Mouse (Mus musculus) left cerebral cortex, adult 11 months (tissue): ENCODE data around the gene Foxg1.

Experiments
- DNase-seq: peaks from one replicate; pipeline ENCODE4 v3.0.0; 2022; ENCODE audit warnings: low spot score

Gene Foxg1

DNA sequence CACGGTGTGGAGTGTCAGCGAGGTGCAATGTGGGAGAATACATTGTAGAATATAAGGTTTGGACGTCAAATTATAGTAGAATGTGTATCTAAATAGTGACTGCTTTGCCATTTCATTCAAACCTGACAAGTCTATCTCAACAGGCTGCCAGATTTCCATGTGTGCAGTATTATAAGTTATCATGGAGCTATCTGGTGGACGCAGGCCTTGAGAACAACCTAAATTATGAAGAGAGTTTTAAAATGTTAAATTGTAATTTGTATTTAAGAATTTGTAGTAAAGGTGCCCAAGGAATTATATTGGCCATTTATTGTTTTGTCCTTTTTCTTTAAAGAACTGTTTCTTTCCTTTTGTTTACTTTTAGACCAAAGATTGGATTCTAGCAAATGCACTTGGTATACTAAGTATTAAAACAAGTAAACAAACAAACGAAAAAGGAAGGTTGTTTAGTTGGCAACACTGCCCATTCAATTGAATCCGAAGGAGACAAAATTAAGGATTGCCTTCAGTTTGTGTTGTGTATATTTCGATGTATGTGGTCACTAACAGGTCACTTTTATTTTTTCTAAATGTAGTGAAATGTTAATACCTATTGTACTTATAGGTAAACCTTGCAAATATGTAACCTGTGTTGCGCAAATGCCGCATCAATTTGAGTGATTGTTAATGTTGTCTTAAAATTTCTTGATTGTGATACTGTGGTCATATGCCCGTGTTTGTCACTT, 3.8 kb downstream of the Foxg1 start:
- no peak for DNase-seq

DNA sequence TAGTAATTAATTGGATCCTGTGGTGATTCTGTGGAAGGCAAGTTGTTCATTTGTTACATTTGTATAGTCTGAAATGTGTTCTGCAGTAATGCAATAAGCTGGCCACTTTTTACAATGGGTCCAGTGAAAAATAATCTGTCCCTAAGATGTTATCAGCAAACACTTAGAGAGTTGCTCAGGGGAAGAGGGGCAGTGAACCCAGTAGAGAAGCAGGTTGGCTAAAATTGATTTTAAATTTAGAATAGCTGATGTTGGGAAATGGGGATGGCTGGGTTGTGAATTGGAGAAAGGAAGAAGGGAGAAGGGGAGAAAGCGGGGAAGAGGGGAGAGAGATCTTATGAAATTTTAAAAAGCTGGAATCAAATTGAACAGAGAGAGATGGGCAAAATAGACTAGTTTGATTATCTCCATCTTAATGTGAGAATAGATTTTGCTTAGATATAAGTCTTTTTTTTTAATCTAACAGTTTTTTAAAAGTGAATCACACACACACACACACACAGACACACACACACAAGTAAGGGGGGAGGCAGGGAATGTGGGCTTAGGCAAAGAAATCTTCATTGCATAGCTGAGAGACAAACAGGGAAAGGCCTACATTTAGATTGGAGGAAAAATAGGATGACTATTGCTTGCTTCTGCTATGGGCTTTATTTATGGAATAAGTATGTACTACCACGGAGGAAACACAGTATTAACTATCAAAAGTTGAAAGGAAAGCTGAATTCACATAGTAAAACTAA, 5.6 kb downstream of the Foxg1 start:
- DNase-seq, result no peak

DNA sequence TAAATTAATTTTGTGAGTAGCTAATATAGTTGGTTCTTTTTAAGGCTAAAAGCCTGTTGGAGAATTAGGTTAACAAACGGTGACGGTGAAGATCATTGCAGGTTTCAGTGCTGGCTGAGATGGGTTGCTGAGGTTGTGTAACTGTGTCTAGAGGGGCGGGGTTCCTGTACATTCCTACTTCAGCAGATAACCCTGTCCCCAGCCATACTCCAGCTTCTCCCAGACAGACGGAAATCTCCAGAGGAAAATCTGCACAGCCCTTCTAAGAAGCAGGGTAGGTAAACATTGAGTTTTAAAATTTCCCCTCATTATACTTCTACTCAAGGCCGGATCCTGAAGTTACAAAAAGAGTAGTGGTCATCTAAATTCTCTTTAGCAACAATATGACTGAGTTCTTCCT, 7.2 kb downstream of the Foxg1 start:
- DNase-seq, result no peak

DNA sequence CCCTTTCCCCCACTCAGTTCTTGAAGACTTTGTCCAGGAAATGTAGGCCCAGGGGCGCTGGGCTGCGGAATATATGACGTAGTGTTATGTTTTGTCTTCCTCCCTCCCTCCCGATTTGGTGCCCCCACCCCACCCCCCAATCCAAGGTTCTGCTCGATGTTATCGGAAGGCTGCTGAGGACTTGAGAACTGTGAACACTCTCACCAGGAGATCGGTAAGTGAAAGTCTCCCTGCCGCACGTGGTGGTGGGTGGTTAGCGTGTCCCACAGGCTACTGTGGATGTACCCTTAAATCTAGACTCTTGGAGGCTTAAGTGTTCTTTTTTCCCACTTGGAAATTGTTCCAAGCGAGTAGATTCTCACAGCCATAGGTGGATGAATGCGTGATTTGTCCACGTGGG, 7.8 kb downstream of the Foxg1 start:
- no peak for DNase-seq

DNA sequence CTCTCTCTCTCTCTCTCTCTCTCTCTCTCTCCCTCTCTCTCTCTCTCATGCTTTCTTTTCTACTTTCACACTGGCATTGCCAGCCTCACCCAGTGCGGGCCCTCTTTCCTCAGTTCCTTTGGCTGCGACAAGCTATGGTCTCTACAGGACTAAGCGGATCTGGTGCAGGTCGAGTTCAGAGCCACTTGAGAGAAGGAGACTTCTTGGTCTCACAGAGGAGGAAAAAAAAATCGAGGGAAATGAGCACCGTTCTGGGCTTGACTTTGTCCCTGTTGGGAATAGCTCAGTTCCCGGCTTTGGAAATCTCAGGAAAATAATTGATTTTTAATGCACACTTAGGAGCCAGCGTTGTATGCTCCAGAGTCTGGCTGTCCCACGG, 8.5 kb downstream of the Foxg1 start:
- no peak for DNase-seq

DNA sequence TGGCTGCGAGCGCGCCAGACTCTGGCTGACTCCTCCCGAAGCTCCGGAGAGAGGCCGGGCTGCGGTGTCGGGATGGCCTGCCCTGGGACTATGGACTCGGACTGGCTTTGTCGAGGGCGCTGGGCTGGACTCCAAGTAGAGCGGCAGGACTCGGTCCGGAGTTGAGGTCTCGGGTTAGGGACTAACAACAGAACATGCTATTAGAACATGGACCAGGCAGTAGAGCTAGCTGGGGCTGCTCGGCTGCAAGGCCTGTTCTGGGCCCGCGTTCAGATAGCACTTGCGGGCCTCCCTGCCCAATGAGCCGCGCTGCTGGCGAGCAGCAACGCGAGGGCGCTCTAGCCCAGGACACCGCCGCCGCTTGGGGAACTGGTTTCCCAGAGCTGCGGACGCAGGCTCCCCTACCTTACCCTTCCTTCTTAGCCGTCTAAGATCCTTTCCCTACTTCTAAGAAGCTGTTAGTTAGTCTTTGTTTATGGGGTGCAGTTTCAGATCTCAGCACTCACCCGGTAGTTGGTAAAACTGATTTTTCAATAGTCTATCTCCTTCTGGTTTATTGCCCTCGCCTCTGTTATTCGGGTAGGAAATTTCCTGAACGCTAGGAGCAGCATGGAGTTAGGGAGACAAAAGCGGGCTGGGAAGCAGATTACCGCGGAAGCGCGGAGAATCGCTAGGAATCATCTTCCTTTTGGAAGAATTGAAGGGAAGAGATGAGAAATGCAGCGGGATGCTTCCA, 9.0 kb downstream of the Foxg1 start:
- no peak for DNase-seq

DNA sequence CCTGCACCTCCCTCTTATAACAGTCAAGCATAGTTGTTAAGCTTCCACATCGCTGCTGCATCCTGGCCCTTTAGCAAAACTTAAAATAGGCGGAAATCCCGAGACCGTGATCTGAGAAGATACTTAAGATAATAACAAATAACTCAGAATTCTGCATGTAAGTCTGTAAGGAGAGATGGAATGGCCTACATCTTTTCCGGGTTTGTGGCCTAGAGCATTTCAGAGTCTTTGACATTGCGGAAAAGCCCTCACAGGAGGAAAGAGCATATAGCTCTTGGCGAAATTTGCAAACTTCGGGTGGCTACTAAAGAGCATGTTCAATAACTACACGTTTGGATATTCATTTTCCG, 9.6 kb downstream of the Foxg1 start:
- DNase-seq, result no peak

DNA sequence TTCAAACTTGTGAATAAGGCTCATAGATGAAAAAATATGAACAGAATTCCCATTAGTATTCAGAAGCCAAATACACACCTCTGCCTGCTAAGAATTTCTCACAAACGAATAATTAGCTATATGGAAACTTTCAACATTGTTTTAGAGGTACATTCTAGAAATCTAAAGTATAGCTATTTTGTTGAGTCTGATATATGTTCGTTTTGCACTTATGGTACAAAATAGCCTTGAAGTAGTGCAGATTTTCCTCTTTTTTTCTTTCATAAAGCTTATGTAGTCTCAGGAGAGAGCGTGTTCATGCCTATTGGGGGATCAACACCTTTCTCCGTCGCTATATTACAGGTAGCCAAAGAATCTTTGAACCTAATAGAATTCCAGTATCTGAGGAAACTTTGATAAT, 10.4 kb downstream of the Foxg1 start:
- no peak for DNase-seq

DNA sequence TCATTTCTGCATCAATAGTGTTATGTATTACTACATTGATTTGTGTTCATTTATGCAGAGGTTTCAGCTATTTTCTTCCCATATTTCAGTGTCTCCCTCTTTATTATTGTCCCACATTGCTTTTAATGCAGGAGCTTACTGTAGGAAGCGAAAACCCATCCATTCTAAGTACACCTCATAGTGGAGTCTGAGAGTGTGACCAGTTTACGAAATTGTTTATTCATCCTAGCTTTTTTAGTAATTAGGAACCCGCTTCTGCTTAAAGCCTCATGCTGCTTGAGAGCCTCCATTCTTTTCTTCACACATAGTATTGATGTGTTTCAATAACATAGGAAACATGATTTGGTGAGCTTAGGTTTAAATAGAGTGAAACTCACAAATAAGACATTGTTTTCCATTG, 11.2 kb downstream of the Foxg1 start:
- no peak for DNase-seq

DNA sequence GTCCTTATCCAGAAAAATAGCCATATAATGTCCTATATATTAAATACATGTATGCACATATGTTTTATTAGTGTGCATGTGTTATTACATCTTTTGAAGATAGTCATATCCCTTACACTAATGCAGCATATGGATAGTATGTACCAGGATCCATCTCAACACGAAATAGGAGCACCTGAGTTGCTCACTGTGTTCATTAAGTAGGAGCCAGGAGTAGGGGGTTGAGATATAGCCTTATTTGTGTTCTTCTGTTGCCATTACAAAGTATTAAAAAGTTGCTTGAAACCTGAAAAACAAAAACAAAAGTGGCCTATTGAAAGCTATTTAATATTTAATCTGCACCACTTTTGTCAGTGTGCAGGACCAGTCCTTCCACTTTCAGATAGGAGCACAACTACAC, 11.7 kb downstream of the Foxg1 start:
- DNase-seq, result no peak

DNA sequence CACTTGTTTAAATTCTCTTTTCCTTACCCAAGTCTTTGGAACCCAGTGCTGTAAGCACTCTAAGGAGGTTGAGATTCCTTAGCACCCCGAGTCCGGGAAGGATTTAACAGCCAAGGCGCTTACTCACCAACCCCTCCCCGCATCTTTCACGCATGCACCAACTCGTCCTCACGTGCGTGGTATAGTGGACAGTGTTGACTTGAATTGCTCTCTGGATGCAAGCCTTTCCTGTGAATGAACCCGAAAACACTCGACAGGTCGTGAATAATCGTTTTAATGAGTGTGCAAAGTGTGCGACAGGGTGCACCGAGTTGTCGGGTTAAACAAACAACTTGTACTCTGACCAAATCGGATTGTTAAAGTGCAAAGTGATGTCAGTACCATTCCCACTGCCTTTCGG, 12.4 kb downstream of the Foxg1 start:
- no peak for DNase-seq

DNA sequence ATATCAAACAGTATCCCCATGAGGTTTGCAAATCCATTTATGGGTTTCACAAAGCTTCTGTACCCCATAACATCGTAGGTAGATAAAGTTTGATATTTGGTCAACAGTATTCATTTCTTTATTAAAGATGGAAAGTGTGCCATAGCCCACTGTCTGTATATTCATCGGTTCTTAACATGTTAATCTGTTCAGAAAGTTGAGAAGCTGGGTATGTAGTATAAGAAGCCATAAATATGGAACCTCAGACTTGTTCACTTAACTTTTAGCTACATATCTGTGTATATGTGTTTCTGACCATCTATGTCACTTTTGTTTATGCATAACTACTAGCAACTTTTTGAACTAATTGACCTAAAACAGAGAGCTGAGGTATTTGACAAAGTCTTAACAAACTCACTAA, 13.5 kb downstream of the Foxg1 start:
- no peak for DNase-seq

DNA sequence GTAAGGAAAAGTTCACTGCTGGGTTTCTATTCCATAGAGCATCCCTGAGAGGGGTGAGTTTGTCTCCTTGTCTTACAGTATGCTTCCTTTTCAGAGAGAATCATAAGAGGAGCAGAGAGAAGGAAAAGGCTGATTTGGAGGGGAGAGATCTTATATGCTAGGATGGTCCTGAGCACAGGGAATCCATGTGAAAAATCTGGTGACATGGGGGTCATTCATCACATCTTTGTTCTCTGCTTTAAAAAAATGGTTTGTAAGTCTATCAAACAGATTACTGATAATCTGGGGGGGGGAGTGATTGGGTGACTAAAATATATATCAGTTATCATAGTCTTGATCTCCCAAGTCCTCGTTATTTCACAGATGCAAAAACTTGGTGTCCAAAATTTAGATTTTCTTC, 14.3 kb downstream of the Foxg1 start:
- no peak for DNase-seq

DNA sequence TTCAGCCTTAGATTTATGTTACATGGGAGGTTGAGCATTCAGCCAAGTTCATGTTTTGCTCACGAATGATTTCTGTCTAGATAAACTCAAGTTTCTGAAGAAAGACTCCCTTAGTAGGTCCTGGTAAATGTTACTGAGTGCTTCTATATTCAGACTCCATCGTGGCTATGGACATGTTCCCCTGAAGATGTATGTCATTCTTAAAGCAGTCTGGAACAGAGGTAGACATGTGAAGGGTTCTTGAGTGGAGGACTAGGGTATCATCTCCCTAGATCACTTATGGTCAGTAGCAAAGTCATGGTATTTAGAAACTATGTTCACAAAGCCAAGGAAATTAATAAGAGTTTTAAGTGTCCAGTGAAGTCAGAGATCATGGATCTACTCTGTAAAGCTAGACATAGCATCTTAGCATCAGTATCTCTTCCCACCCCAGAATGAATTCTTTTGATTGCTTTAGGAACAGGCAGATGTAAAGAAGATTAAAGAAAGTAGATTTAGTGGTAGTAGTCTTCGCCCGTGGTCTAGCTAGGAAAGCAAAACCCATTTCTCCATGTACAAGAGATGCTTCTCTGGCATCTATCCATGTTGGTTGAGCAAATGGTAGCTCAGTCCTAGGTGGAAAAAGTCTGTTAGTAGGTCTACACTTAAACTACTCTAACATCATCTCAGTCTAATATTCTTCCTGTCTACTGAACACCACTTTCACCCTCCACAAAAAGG, 15.1 kb downstream of the Foxg1 start:
- DNase-seq, result no peak

DNA sequence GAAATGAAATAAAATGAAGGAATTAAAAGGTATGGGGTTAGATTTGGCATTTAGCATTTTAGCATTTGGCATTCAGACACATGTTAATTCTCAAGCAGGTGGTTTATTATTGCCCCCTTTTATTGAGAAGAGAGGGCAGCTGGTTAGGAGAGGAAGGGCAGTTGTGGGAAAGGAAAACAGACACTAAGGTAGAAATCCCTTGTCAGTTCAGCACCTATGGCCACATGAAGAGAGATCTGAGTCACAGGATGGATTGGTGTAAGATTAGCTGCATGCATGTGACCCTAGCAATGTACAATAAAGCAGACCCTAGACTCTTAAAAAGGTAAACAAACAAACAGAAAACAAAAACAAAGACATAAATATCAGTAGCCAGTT, 15.7 kb downstream of the Foxg1 start:
- DNase-seq, result no peak

DNA sequence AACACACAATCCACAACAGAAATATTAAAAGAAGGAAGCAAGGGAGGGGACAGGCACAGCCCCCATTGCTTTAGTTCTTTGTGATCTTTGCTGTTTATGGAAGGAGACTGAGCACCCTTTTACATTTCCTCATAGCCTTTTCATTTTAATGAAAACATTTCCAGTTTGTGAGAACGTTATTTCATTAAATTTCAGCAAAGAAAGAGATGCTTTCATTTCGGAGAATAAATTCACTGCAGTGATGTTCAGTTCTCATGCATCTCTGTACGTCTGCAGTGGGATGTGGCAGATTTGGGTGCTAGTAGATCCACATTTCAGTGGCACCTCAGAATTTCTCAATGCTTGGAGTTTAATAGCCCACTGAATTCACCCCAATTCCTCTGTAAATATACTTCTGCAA, 16.2 kb downstream of the Foxg1 start:
- no peak for DNase-seq

DNA sequence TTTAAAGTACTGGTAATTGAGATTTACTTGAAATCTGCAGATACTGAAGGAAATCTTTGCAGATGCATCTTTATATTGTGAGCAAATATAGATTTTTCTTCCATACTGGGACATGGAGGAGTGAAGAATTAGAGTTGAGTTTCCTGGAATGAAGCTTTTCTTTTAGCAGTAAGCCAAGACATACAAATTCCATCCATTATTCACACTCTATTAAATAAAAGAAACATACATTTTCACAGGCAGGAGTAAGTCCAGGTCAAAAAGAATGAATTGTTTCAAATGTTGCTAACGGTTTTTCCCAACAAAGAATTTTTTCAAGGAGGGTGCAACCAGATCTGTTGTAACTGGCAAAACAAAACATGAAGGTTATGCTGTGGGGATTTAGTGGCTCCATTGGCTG, 17.2 kb downstream of the Foxg1 start:
- DNase-seq, result no peak

DNA sequence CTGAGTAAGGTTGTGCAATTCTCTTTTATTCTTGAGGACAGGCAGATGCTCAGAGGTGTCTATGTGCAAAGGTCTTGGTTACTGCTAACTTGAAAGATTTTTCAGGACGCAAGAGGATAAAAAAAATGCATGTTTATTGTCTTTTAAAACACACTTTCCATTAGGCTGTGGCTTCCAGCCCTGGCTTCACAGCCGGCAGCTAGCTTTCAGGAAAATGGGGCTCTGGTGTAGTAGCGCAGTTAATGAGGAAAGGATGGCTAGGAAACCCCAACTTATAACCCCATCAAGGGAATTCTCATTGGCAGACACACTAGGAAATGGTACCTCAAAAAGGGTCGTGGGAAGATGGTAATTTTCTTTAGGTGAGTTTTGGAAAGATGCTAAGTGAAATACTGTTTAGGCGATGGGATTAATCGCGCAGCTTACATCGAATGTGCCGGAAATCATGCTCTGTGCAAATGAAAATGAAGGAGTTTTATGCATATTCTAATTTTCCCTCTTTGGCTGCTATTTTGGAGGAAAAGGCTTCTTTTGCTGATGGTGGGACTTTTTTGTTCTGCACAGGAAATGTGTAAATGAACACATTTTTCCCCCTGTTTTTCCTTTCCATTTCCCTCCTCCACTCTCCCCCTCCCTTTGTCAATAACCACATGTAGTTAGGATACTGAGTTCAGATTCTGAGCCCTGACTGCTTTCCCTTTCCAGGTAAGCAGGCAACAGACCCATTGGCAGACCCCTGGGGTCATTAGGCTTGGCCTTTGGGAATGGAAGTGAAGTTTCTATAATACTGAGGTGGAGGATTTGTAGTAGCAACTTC, 17.8 kb downstream of the Foxg1 start:
- no peak for DNase-seq

DNA sequence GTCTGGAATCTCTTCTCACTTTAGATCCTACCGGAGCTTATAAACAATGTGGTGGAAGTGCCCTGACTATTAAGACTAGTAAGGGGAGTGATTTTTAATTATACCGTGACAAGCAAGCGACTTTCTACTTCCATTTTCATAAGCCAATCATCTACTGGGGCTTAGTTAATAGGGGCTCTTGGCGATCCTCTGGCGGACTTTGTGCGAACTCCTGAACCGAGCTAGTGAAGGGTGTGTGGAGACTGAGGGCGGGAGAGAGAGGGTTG, 18.3 kb downstream of the Foxg1 start:
- DNase-seq, result no peak

DNA sequence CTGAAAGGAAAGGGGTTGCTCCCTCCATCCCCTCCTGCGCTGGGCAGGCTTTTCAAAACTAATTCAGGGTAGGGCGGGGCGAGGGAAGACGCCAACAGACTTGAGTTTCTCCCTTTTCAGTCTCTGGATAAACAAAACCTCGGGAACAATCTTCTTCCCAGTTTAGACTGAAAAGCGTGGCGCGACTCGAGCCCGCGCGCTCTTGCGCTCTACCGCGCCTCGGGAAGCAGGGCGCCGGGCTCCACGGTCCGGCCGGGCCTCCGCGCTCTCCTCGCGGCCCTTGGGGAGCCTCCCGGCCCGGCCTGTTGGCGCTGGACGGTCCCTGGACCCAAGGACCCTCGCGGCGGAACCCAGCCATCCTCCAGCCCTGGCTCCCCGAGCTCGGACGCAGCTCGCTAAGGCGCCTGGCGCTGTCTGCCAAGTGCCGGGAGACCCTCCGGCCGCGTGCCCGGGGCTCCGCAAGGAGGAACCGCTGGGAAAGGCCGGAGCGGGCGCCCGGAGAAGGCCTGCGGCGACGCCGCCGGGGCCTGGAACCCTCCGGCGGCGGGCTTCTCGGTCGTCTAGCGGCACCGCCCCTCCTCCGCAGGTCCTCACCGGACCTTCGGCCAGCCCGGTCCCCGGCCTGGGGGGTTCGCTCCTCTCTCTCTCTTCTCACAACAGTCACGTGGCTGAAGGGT, 18.8 kb downstream of the Foxg1 start:
- no peak for DNase-seq

DNA sequence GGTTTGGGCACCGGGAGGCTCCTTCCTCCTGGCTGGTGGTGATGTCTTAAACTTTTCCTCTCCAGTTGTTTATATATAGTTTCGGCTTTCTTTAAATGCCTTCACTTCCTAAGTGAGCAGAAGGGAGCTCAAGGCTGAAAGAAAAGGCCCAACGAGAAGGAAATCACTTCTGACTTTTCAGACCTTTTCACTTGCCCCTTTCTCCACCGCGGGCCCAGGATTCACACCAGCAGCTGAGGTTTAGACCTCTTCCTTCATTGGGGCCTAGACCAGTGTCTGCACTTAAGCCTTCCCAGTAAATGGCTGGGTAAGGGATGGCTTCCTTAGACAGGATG, 19.3 kb downstream of the Foxg1 start:
- DNase-seq, result no peak

DNA sequence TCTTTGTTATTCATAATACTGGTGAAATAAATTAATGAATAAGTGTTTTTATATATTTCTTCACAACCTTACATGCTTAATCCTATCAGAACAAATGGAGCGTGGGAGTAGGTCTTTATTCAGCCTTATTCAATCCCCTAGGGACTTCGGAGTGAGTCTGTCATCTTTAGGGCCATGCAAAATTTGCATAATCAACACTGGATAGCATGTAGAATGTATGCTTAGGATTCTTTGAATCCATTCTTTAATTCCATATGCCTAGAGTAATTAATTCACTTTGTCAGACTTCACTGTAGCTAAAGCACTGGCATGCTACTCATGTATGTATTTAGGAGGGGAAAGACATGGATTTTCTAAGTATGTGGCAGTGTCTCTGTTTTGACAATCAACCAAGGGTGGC, 27.4 kb downstream of the Foxg1 start:
- no peak for DNase-seq
